Mouse (Mus musculus) cerebellum, adult 2 months (tissue): ENCODE results near the gene Sfta2.

Source experiments
- CTCF ChIP-seq: fragments of 200-500 bp; IDR thresholded peaks from 2 replicates; pipeline ENCODE4 v1.5.1; 2011; ENCODE audit warnings: low read depth, mild to moderate bottlenecking, control low read depth, low read length, moderate library complexity, borderline replicate concordance; ENCODE audit not compliant: insufficient read depth
- POLR2A ChIP-seq: fragments of 200-500 bp; IDR thresholded peaks from 2 replicates; pipeline ENCODE4 v1.6.1; 2011; ENCODE audit warnings: low read length, control low read depth, borderline replicate concordance; ENCODE audit not compliant: insufficient read depth

GRCm38 (mm10) chr17:35697429-35697758 is 96.0 kb downstream of the Sfta2 start:
- TF ChIP-seq POLR2A, result no peak
- TF ChIP-seq CTCF, result no peak
